ENCODE assay signal across 30 mouse cellular contexts in genomic region chr6:41527402-41527801, GRCm38 (mm10). TPM values are rescaled to one million over a fixed set of nuclear protein-coding genes. Genes with fewer than 3 reads are reported as not detected.
A peak's percentile ranks its signal among the peaks of the same experiment; 100 is the strongest.
DNase-seq lines count a peak whose midpoint lies in the region; ATAC-seq and TF ChIP-seq lines count a peak whose summit lies in the region.
"Had no signal": no experiment of that assay in that cellular context is flagged by ENCODE, and none has a peak within 500 bp of the region (broad histone marks: within the 10 kb centered on the region; RNA-seq: fewer than 3 reads in every experiment).

No protein-coding gene starts in this region.

- H3K27ac ChIP-seq in thymus, adult 2 months (ENCODE audit: control insufficient read depth, insufficient read depth, low read length) = peak overlapping the region; percentile 39; the same call in 1 of the 2 replicates
- H3K27ac ChIP-seq in intestine, embryonic 15.5 days = no peak overlapping the region
- H3K27ac ChIP-seq: embryonic facial prominence, embryonic 12.5 days; embryonic facial prominence, embryonic 15.5 days; gastrocnemius, adult 2 months; heart, embryonic 15.5 days; hindbrain, embryonic 14.5 days; hindbrain, postnatal 0 days had no signal

- H3K27me3 ChIP-seq in thymus, adult 2 months (ENCODE audit: control insufficient read depth, insufficient read depth, low read length) = no peaks in the 10 kb centered on the region
- H3K27me3 ChIP-seq in intestine, embryonic 15.5 days (replicated peaks) = no peaks in the 10 kb centered on the region
- H3K27me3 ChIP-seq: embryonic facial prominence, embryonic 12.5 days; embryonic facial prominence, embryonic 15.5 days; heart, embryonic 12.5 days; heart, embryonic 15.5 days had no signal

- TF ChIP-seq CTCF in thymus, adult 2 months (IDR thresholded peaks at IDR 0.05; ENCODE audit: borderline replicate concordance, control insufficient read depth, extremely low read depth, insufficient read depth, low read length, poor library complexity) = no peak

- H3K36me3 ChIP-seq in thymus, adult 2 months (ENCODE audit: control insufficient read depth, insufficient read depth, low read length) = no peaks in the 10 kb centered on the region
- no peaks in the 10 kb centered on the region for H3K36me3 ChIP-seq in intestine, embryonic 15.5 days
- H3K36me3 ChIP-seq: embryonic facial prominence, embryonic 12.5 days; embryonic facial prominence, embryonic 15.5 days; heart, embryonic 12.5 days; heart, embryonic 15.5 days had no signal

- H3K4me1 ChIP-seq in thymus, adult 2 months (replicated peaks; ENCODE audit: control insufficient read depth, insufficient read depth, low read length) = peaks cover 9% of the 10 kb centered on the region
- no peaks in the 10 kb centered on the region for H3K4me1 ChIP-seq in intestine, embryonic 15.5 days (replicated peaks)
- H3K4me1 ChIP-seq: embryonic facial prominence, embryonic 12.5 days; embryonic facial prominence, embryonic 15.5 days; heart, embryonic 12.5 days; heart, embryonic 15.5 days had no signal

- no peaks in the 10 kb centered on the region for H3K9me3 ChIP-seq in intestine, embryonic 15.5 days
- H3K9me3 ChIP-seq: embryonic facial prominence, embryonic 12.5 days; embryonic facial prominence, embryonic 15.5 days; heart, embryonic 12.5 days; heart, embryonic 15.5 days had no signal

- no peak overlapping the region for H3K4me3 ChIP-seq in thymus, adult 2 months (ENCODE audit: control insufficient read depth, insufficient read depth, low read length)
- no peak overlapping the region for H3K4me3 ChIP-seq in intestine, embryonic 15.5 days (replicated peaks)
- H3K4me3 ChIP-seq: embryonic facial prominence, embryonic 12.5 days; embryonic facial prominence, embryonic 15.5 days; gastrocnemius, adult 2 months; heart, embryonic 12.5 days; heart, embryonic 15.5 days had no signal

- no peak overlapping the region for H3K9ac ChIP-seq in intestine, embryonic 15.5 days
- H3K9ac ChIP-seq: embryonic facial prominence, embryonic 12.5 days; embryonic facial prominence, embryonic 15.5 days; forebrain, postnatal 0 days; heart, embryonic 12.5 days; heart, embryonic 15.5 days; hindbrain, embryonic 14.5 days had no signal

- peak; percentile 72 for ATAC-seq in megakaryocyte progenitor cell, adult 5-6 weeks (replicated peaks; ENCODE audit: poor library complexity)
- no peak for ATAC-seq in megakaryocyte-erythroid progenitor cell, adult 5-6 weeks (replicated peaks; ENCODE audit: low FRiP score, low TSS enrichment, poor library complexity, severe bottlenecking)
- ATAC-seq in intestine, embryonic 15.5 days = no peak
- ATAC-seq: activated CD4-positive, CD25-positive, alpha-beta regulatory T cell, adult 4 months; forebrain, embryonic 14.5 days; forebrain, postnatal 0 days; hindbrain, postnatal 0 days; intestine, embryonic 16.5 days had no signal

- TF ChIP-seq POLR2A in thymus, adult 2 months (IDR thresholded peaks at IDR 0.05; ENCODE audit: control insufficient read depth, extremely low read depth, insufficient read depth, low read length, poor library complexity) = no peak

- DNase-seq in thymus, adult 2 months = no peak
- DNase-seq in thymus, postnatal 14 days = no peak
- peak; percentile 15 for DNase-seq in induced T-regulatory cell, adult 2 months (ENCODE audit: low read depth)
- DNase-seq: adrenal gland, adult 8-10 months; adrenal gland, postnatal 25 days; cerebellum, adult 18-20 months; cerebellum, adult 9-10 months; cerebellum, postnatal 14 days; forebrain, postnatal 0 days; gastrocnemius, adult 2 months; gastrocnemius, postnatal 14 days; heart, adult 18-20 months; heart, postnatal 10 days; heart, postnatal 36 days had no signal

- WGBS in thymus, adult 2 months = 6% methylated on average over 1 of the region's 1 CpGs
- WGBS in intestine, embryonic 15.5 days = 50% methylated on average over 1 of the region's 1 CpGs

- H3K4me2 ChIP-seq in intestine, embryonic 15.5 days (replicated peaks) = no peak overlapping the region
- H3K4me2 ChIP-seq: embryonic facial prominence, embryonic 12.5 days; embryonic facial prominence, embryonic 15.5 days; heart, embryonic 12.5 days; heart, embryonic 15.5 days; hindbrain, embryonic 14.5 days had no signal

RNA-seq across cellular contexts. Expression of gene Prss2, which starts 5.8 kb away (rescaled TPM):
- 9.8 and 13.8 TPM in 2 replicates for polyA plus RNA-seq in thymus, adult 2 months (2012; rRNA removed)
- total RNA-seq in megakaryocyte progenitor cell, adult 5-6 weeks (2015) = not detected in 2 replicates
- not detected in 2 replicates for total RNA-seq in megakaryocyte progenitor cell, adult 5-6 weeks (2017)
- total RNA-seq in megakaryocyte-erythroid progenitor cell, adult 5-6 weeks (2014; fragmentation: Nextera tagmentation) = not detected in 2 replicates
- total RNA-seq in megakaryocyte-erythroid progenitor cell, adult 5-6 weeks (2017) = not detected in 2 replicates
- polyA plus RNA-seq in intestine, embryonic 15.5 days (2015; fragmentation: Nextera tagmentation; extraction: Ambion mirVana) = 44.4 and 169 TPM in 2 replicates
- total RNA-seq: adrenal gland, adult 8-10 months; adrenal gland, postnatal 25 days; forebrain, postnatal 0 days; gastrocnemius, adult 2 months; gastrocnemius, postnatal 14 days; gastrocnemius, postnatal 4 days; heart, adult 18-20 months; heart, postnatal 10 days; heart, postnatal 36 days; hindbrain, postnatal 0 days; MEL had no signal
- polyA plus RNA-seq: embryonic facial prominence, embryonic 12.5 days; embryonic facial prominence, embryonic 15.5 days; forebrain, embryonic 11.5 days; forebrain, embryonic 14.5 days; forebrain, postnatal 0 days; heart, embryonic 12.5 days; heart, embryonic 15.5 days; hindbrain, embryonic 11.5 days; hindbrain, embryonic 14.5 days; hindbrain, postnatal 0 days had no signal
